Mouse (Mus musculus): ENCODE data around the gene Vmp1. TPM values are rescaled to one million over a fixed set of nuclear protein-coding genes. Genes with fewer than 3 reads are reported as not detected.

Gene Vmp1
- polyA plus RNA-seq, 1 experiment from 2014 or later, result 119 TPM

DNA sequence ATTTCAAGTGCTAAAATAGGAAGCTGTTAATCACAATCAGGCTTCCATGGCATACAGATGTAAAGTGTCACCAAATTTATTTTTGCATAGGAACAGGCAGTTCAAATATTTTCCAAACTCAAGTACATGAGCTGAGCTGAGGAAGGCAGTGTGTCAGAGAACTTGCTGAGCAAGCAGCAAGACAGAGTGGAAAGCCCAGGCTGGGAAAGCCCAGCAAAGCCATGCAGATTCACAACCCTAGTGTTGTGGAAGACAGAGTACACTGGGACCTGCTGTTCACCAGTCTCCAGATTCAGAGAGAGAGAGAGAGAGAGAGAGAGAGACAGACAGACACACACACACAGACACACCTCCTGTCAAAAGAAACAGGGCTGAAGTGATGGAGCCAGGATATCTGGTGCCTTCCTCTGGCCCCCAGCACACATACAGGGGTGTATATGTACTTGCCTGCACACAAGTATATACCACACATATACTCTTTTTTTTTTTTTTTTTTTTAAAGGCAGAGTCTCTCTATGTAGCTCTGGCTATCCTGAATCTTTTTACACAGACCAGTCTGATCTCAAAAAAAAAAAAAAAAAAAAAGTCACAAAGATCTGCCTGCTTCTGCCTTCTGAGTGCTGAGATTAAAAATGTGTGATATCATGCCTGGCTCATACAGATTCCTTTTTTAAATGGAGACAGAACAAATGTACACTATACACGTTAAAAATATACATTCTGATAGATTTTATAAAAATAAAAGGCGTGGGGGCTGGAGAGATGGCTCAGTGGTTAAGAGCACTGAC is 64.9 kb downstream of the Vmp1 start:
- no peak overlapping the region for H3K9ac ChIP-seq (ENCODE audit: low read length)
- no peaks in the 10 kb centered on the region for H3K4me1 ChIP-seq (ENCODE audit: control insufficient read depth, insufficient read depth, low read length)
- DNase-seq (ENCODE audit: low spot score), result no peak
- ATAC-seq, result no peak
- WGBS, result 91% methylated on average over 2 of the region's 2 CpGs
- H3K27ac ChIP-seq (ENCODE audit: low read depth, low read length), result no peak overlapping the region
- no peaks in the 10 kb centered on the region for H3K9me3 ChIP-seq (replicated peaks; ENCODE audit: control insufficient read depth, low read length)
- no peaks in the 10 kb centered on the region for H3K27me3 ChIP-seq (replicated peaks; ENCODE audit: control insufficient read depth, insufficient read depth, low read length)
- H3K36me3 ChIP-seq (ENCODE audit: control insufficient read depth, insufficient read depth, low read length), result no peaks in the 10 kb centered on the region
- no peak overlapping the region for H3K4me2 ChIP-seq (ENCODE audit: low read length)
- H3K4me3 ChIP-seq (ENCODE audit: low read depth, low read length), result no peak overlapping the region

DNA sequence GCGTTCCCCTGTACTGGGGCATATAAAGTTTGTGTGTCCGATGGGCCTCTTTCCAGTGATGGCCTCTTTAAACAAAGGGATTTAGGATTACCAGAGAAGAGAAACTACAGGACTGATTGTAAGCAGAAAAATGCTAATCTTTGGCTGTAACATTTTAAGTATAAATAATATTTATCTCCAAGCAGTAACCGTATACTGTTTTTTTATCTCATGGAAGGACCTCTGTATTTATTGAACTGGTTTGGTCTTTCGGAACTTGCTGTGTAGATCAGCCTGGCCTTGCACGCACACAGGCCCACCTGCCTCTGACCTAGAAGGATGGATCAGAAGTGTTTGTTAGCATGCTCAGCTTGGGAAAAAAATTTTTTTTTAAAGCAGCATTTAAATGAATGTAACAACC is 69.0 kb downstream of the Vmp1 start:
- H3K4me1 ChIP-seq (ENCODE audit: control insufficient read depth, insufficient read depth, low read length), result no peaks in the 10 kb centered on the region
- H3K27ac ChIP-seq (ENCODE audit: low read depth, low read length), result no peak overlapping the region
- no peak for DNase-seq (ENCODE audit: low spot score)
- no peaks in the 10 kb centered on the region for H3K36me3 ChIP-seq (ENCODE audit: control insufficient read depth, insufficient read depth, low read length)
- WGBS, result 87% methylated on average over 5 of the region's 5 CpGs
- no peak overlapping the region for H3K9ac ChIP-seq (ENCODE audit: low read length)
- H3K27me3 ChIP-seq (replicated peaks; ENCODE audit: control insufficient read depth, insufficient read depth, low read length), result no peaks in the 10 kb centered on the region
- H3K9me3 ChIP-seq (replicated peaks; ENCODE audit: control insufficient read depth, low read length), result no peaks in the 10 kb centered on the region
- ATAC-seq, result no peak
- no peak overlapping the region for H3K4me2 ChIP-seq (ENCODE audit: low read length)
- no peak overlapping the region for H3K4me3 ChIP-seq (ENCODE audit: low read depth, low read length)

DNA sequence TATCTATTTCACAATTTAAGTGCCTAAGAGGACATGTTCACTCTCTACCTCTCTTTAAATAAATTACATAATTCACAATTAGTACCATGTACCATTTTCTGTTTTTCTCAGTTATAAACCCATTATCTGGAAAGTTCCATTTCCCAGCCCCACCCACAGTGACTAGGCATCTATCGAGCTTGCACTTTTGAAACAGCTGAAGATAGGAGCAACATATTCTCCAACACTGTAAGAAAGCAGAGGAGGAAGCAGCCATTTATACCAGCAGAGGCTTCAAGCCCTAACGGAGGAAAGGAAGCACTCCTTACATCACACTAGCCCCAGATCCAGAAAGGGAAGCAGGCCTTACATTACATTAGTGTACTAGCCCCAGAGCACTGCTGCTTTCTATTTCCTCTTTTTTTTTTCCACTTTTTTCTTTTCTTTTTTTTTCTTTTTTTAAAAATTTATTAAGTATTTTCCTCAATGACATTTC is 69.5 kb downstream of the Vmp1 start:
- Histone ChIP-seq H3K27me3 (replicated peaks; ENCODE audit: control insufficient read depth, insufficient read depth, low read length) (no peaks in the 10 kb centered on the region), H3K4me2 (ENCODE audit: low read length) (no peak overlapping the region), H3K4me1 (ENCODE audit: control insufficient read depth, insufficient read depth, low read length) (no peaks in the 10 kb centered on the region), H3K27ac (ENCODE audit: low read depth, low read length) (no peak overlapping the region), H3K9ac (ENCODE audit: low read length) (no peak overlapping the region), H3K9me3 (replicated peaks; ENCODE audit: control insufficient read depth, low read length) (no peaks in the 10 kb centered on the region), H3K36me3 (ENCODE audit: control insufficient read depth, insufficient read depth, low read length) (no peaks in the 10 kb centered on the region), H3K4me3 (ENCODE audit: low read depth, low read length) (no peak overlapping the region)
- WGBS, result 84% methylated on average over 2 of the region's 2 CpGs
- ATAC-seq, result no peak
- DNase-seq (ENCODE audit: low spot score), result no peak

DNA sequence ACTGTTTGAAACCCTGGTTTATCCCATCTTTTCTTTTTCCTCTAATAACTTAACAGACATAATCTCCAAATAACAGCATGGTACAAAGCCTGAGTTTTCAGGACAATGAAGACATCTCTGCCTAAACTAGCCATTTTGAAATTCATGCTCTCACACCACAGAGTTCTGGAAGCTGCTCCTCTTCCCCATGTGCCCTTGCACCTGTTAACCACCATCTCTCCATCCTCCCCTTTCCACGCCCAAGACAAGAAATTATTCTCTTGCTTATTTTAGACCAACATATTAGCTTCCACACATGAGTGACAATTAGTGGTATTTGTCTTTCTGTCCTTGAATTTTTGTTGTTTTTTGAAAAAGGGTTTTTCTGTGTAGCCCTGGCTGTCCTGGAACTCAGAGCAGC is 71.6 kb downstream of the Vmp1 start:
- Histone ChIP-seq H3K27me3 (replicated peaks; ENCODE audit: control insufficient read depth, insufficient read depth, low read length) (no peaks in the 10 kb centered on the region), H3K4me2 (ENCODE audit: low read length) (no peak overlapping the region), H3K36me3 (ENCODE audit: control insufficient read depth, insufficient read depth, low read length) (0 out of 2 replicates have a peak, but pooled peaks cover 3% of the 10 kb centered on the region), H3K9ac (ENCODE audit: low read length) (no peak overlapping the region), H3K4me1 (ENCODE audit: control insufficient read depth, insufficient read depth, low read length) (no peaks in the 10 kb centered on the region), H3K27ac (ENCODE audit: low read depth, low read length) (no peak overlapping the region), H3K4me3 (ENCODE audit: low read depth, low read length) (no peak overlapping the region), H3K9me3 (replicated peaks; ENCODE audit: control insufficient read depth, low read length) (no peaks in the 10 kb centered on the region)
- DNase-seq (ENCODE audit: low spot score) (no peak), ATAC-seq (no peak)
- WGBS, result 95% methylated on average over 1 of the region's 1 CpGs

DNA sequence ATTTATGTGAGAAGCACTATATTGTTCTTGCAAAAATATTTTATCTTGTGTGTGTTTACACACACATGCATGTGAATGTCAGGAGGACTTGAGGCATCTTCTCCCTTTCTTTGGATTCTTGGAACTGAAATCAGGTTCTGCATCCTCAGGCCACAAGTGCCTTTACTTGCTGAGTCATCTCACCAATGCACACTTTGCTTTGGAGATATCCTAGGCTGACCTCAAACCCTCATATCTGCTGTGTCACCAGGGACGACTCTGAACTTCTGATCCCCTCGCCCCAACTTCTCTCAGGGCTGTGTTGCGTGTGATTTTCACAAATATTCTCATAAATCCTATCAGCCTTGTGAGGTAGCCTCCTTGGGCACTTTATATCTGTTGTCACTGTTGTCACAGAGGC is 73.4 kb downstream of the Vmp1 start:
- H3K9me3 ChIP-seq (replicated peaks; ENCODE audit: control insufficient read depth, low read length), result no peaks in the 10 kb centered on the region
- H3K4me1 ChIP-seq (ENCODE audit: control insufficient read depth, insufficient read depth, low read length), result no peaks in the 10 kb centered on the region
- WGBS, result 93% methylated on average over 3 of the region's 3 CpGs
- H3K36me3 ChIP-seq (ENCODE audit: control insufficient read depth, insufficient read depth, low read length), result peaks cover 11% of the 10 kb centered on the region; the same call in 1 of the 2 replicates
- H3K9ac ChIP-seq (ENCODE audit: low read length), result no peak overlapping the region
- H3K4me3 ChIP-seq (ENCODE audit: low read depth, low read length), result no peak overlapping the region
- H3K27ac ChIP-seq (ENCODE audit: low read depth, low read length), result no peak overlapping the region
- no peak overlapping the region for H3K4me2 ChIP-seq (ENCODE audit: low read length)
- no peak for ATAC-seq
- no peaks in the 10 kb centered on the region for H3K27me3 ChIP-seq (replicated peaks; ENCODE audit: control insufficient read depth, insufficient read depth, low read length)
- DNase-seq (ENCODE audit: low spot score), result no peak

DNA sequence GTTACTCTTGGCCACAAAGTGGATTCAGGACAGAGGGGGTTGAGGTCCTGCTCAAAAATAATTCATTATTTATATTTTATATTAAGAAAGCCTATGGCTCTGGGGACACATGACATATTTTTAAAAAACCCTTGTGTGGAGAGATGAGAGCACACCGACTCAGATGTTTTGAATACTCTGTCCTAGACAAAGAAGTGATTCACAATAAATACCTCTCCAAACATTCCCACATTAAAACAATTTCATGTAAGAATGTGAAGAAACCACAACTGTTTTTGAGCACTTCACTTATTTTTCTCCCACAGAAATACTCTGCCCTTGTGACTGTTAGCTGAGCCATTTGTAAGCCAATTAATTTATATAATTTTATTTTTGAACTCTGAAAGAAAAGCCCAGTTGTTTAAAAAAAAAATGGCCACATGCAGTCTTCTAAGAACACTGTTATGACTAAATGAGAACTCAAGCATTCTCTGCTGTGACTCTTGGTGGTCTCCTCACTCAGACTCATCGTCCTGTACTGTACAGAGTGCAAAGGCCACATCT is 75.8 kb downstream of the Vmp1 start:
- peaks cover 11% of the 10 kb centered on the region; the same call in 1 of the 2 replicates for H3K36me3 ChIP-seq (ENCODE audit: control insufficient read depth, insufficient read depth, low read length)
- no peak overlapping the region for H3K9ac ChIP-seq (ENCODE audit: low read length)

DNA sequence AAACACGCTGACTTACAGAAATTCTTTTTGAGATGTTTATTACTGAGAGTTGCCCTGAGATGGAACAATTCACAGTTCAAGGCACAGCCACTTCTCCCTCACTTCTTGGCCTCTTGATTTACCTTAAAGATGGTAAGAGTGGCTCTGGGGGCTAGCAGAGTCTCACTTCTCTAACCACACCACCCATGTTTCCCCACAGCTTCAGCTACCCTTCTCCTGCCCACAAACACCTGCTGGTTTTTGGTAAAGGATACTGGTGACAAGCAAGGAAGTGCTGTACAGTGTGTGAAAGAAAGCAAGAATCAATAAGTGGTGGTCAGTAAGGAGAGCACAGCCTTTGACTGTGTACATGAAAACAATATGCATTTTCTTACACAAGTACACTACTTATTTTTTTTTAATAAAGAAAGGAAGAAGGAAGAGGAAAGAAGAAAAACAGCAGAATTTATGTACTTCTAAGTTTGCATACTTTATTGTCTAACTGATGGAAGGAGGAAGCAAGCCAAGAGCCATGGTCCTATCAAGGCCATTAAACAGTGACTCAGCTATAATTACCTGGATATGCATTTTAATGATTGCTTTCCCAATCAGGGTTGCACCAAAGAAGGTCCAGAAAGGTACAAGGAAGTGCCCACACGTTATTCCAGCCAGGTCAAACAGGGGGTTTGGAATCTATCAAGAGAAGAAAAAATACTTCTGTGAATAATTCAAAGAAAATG is 76.9 kb downstream of the Vmp1 start:
- no peak for DNase-seq (ENCODE audit: low spot score)
- no peak overlapping the region for H3K4me3 ChIP-seq (ENCODE audit: low read depth, low read length)
- no peaks in the 10 kb centered on the region for H3K9me3 ChIP-seq (replicated peaks; ENCODE audit: control insufficient read depth, low read length)
- no peaks in the 10 kb centered on the region for H3K4me1 ChIP-seq (ENCODE audit: control insufficient read depth, insufficient read depth, low read length)
- ATAC-seq, result no peak
- no peak overlapping the region for H3K4me2 ChIP-seq (ENCODE audit: low read length)
- H3K27ac ChIP-seq (ENCODE audit: low read depth, low read length), result no peak overlapping the region
- WGBS, result 96% methylated on average over 2 of the region's 2 CpGs
- no peaks in the 10 kb centered on the region for H3K27me3 ChIP-seq (replicated peaks; ENCODE audit: control insufficient read depth, insufficient read depth, low read length)
- H3K9ac ChIP-seq (ENCODE audit: low read length), result no peak overlapping the region
- H3K36me3 ChIP-seq (ENCODE audit: control insufficient read depth, insufficient read depth, low read length), result peaks cover 11% of the 10 kb centered on the region; the same call in 1 of the 2 replicates

More for the DNA sequence above, 75.8 kb downstream of the Vmp1 start:
- Histone ChIP-seq H3K4me3 (ENCODE audit: low read depth, low read length) (no peak overlapping the region), H3K27me3 (replicated peaks; ENCODE audit: control insufficient read depth, insufficient read depth, low read length) (no peaks in the 10 kb centered on the region), H3K4me1 (ENCODE audit: control insufficient read depth, insufficient read depth, low read length) (no peaks in the 10 kb centered on the region), H3K4me2 (ENCODE audit: low read length) (no peak overlapping the region), H3K27ac (ENCODE audit: low read depth, low read length) (no peak overlapping the region), H3K9me3 (replicated peaks; ENCODE audit: control insufficient read depth, low read length) (no peaks in the 10 kb centered on the region)
- ATAC-seq, result no peak
- 87% methylated on average over 2 of the region's 2 CpGs for WGBS
- DNase-seq (ENCODE audit: low spot score), result no peak

DNA sequence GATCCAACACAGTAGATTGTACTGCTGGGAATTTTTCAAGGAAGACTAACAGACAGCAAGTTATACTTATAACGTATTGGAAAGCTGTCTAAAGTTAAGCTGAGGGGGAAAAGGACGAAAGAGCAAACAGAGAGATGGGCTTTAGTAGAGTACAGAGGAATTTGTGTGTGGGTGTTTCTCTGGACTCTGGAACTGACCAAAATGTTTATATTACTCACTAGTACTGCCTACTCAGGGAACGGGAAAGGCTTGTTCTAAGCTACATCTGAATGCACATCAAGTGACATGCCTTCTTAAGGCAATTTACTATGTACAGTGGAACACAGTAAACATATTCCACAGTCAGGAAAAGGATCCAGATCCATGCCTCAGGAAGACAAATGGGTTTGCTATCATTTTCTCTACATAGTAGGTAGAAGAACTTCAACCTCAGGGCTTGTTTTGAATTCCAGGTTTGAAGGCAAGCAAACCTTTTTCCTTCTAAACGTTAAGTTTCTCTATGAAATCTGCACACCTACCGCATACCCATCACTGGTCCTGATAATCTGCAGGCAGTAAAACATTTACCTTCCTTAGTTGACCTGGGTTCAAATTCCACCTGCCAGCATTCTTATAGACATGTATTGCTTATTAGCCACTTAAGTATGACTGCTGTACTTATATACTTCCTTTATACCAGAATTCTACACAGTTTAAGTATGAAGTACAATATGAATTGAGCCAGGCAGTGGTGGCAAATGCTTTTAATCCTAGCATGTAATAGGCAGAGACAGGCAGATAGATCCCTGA is 78.7 kb downstream of the Vmp1 start:
- Histone ChIP-seq H3K36me3 (ENCODE audit: control insufficient read depth, insufficient read depth, low read length) (peaks cover 11% of the 10 kb centered on the region; the same call in 1 of the 2 replicates), H3K4me2 (ENCODE audit: low read length) (no peak overlapping the region), H3K9me3 (replicated peaks; ENCODE audit: control insufficient read depth, low read length) (no peaks in the 10 kb centered on the region), H3K4me3 (ENCODE audit: low read depth, low read length) (no peak overlapping the region), H3K27ac (ENCODE audit: low read depth, low read length) (no peak overlapping the region), H3K9ac (ENCODE audit: low read length) (no peak overlapping the region), H3K27me3 (replicated peaks; ENCODE audit: control insufficient read depth, insufficient read depth, low read length) (no peaks in the 10 kb centered on the region), H3K4me1 (ENCODE audit: control insufficient read depth, insufficient read depth, low read length) (no peaks in the 10 kb centered on the region)
- ATAC-seq, result no peak
- no peak for DNase-seq (ENCODE audit: low spot score)
- 94% methylated on average over 5 of the region's 5 CpGs for WGBS
